Mouse (Mus musculus): ENCODE results near the gene Gm20518.

DNA sequence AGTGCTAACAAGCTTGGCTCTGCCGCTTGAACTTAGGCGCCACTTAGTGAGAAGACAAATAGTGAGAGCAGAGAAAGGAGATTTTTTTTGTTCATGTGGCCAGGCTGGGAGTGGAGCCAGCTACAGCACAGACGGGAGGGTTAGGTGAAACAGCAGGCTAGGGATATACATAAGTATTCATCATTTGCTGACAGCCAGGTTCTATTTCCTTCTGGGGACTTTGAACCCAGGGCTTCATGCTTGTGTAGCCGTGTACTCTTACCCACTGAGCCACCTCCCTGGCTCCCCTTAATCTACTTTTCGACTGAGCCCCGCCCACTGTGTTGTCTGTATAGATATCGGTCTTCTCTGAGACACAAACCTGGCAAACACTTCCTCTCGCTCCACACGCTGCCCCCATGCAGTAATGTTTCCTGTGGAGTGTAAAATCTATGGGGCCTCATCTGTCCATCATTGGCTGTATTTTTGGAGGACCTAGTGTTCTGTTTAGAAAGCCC is 47.8 kb upstream of the Gm20518 start:
- no peak for TF ChIP-seq GATA1 (IDR thresholded peaks at IDR 0.05; ENCODE audit: low read length)
- TF ChIP-seq TAL1 (IDR thresholded peaks at IDR 0.05; ENCODE audit: low read length), result no peak

Data from erythroblast, embryonic 14.5 days (primary cell).